8 mouse cellular contexts compared by ENCODE assay signal in genomic region chr8:84871376-84872308, GRCm38 (mm10). TPM values are rescaled to one million over a fixed set of nuclear protein-coding genes. Genes with fewer than 3 reads are reported as not detected.
DNase-seq lines count a peak whose midpoint lies in the region; ATAC-seq and TF ChIP-seq lines count a peak whose summit lies in the region.

Syce2 (plus strand) TSS chr8:84872111.

- peak; percentile 52 for DNase-seq in G1E (ENCODE audit: low spot score)
- DNase-seq in c-Kit-negative CD71-positive TER-119-positive erythroid progenitor cells, embryonic 14.5 days (ENCODE audit: low read depth, low spot score) = peak; percentile 68
- peak; percentile 76 for DNase-seq in forebrain, embryonic 10.5 days (ENCODE audit: extremely low spot score, low spot score)
- peak; percentile 26 for DNase-seq in heart, postnatal 25 days (ENCODE audit: low spot score)
- DNase-seq in large intestine, adult 2 months (ENCODE audit: low read depth, low spot score) = peak; percentile 24
- peak; percentile 76 to 87 for DNase-seq in thymus, postnatal 10 days (ENCODE audit: low spot score in 2 of 2)

- H3K4me1 ChIP-seq in G1E (ENCODE audit: insufficient read depth, low read depth, low read length) = peaks cover 69% of the 10 kb centered on the region
- H3K4me1 ChIP-seq in forebrain, embryonic 10.5 days = peaks cover 20% of the 10 kb centered on the region
- peaks cover 11% of the 10 kb centered on the region for H3K4me1 ChIP-seq in lung, embryonic 16.5 days (replicated peaks; ENCODE audit: control insufficient read depth, insufficient read depth, low read length)
- H3K4me1 ChIP-seq in olfactory bulb, adult 2 months (ENCODE audit: control insufficient read depth, insufficient read depth, low read length) = peaks cover 12% of the 10 kb centered on the region

- peak within 1 kb of the TSS; percentile 99 for H3K4me2 ChIP-seq in lung, embryonic 16.5 days (ENCODE audit: low read depth, low read length)

- peak; percentile 30; the same call in 1 of the 2 replicates for ATAC-seq in G1E (ENCODE audit: extremely low read depth, insufficient number of reproducible peaks, low FRiP score, poor library complexity, severe bottlenecking)
- peak; percentile 83 for ATAC-seq in lung, embryonic 16.5 days (ENCODE audit: low read depth)

- no peaks in the 10 kb centered on the region for H3K27me3 ChIP-seq in G1E (ENCODE audit: insufficient read depth, low read length)
- peaks cover 19% of the 10 kb centered on the region for H3K27me3 ChIP-seq in forebrain, embryonic 10.5 days (ENCODE audit: poor library complexity, severe bottlenecking)
- H3K27me3 ChIP-seq in lung, embryonic 16.5 days (ENCODE audit: control insufficient read depth, insufficient read depth, low read depth, low read length) = no peaks in the 10 kb centered on the region

- H3K4me3 ChIP-seq in G1E (ENCODE audit: low read depth, low read length) = peak within 1 kb of the TSS; percentile 73
- peak within 1 kb of the TSS; percentile 57 for H3K4me3 ChIP-seq in forebrain, embryonic 10.5 days
- peak within 1 kb of the TSS; percentile 57 for H3K4me3 ChIP-seq in lung, embryonic 16.5 days (ENCODE audit: low read length)
- peak within 1 kb of the TSS; percentile 51 for H3K4me3 ChIP-seq in olfactory bulb, adult 2 months (ENCODE audit: insufficient read depth, low read depth, low read length)

- no peak for TF ChIP-seq CTCF in G1E (IDR thresholded peaks at IDR 0.05; ENCODE audit: low read depth, low read length)
- TF ChIP-seq CTCF in olfactory bulb, adult 2 months (IDR thresholded peaks at IDR 0.05; ENCODE audit: insufficient read depth, low read depth, low read length) = no peak

- intact Hi-C loops in heart, postnatal 25 days (cut with DNase I) = no loop called here

- no peaks in the 10 kb centered on the region for H3K9me3 ChIP-seq in G1E (replicated peaks)
- H3K9me3 ChIP-seq in forebrain, embryonic 10.5 days = no peaks in the 10 kb centered on the region
- H3K9me3 ChIP-seq in lung, embryonic 16.5 days (ENCODE audit: control insufficient read depth, low read length) = no peaks in the 10 kb centered on the region

- H3K27ac ChIP-seq in forebrain, embryonic 10.5 days = peak within 1 kb of the TSS; percentile 81
- no peak within 1 kb of the TSS for H3K27ac ChIP-seq in lung, embryonic 16.5 days (ENCODE audit: low read length)
- no peak within 1 kb of the TSS for H3K27ac ChIP-seq in olfactory bulb, adult 2 months (ENCODE audit: insufficient read depth, low read depth, low read length)

- H3K36me3 ChIP-seq in G1E (replicated peaks) = peaks cover 79% of the 10 kb centered on the region
- H3K36me3 ChIP-seq in forebrain, embryonic 10.5 days (replicated peaks) = peaks cover 35% of the 10 kb centered on the region
- H3K36me3 ChIP-seq in lung, embryonic 16.5 days (ENCODE audit: control insufficient read depth, insufficient read depth, low read length) = peaks cover 18% of the 10 kb centered on the region

- no peak for TF ChIP-seq POLR2A in olfactory bulb, adult 2 months (IDR thresholded peaks at IDR 0.05; ENCODE audit: insufficient read depth, low read depth, low read length)

- peak within 1 kb of the TSS; percentile 75 for H3K9ac ChIP-seq in lung, embryonic 16.5 days (ENCODE audit: low read length)

- whole genome bisulfite sequencing in forebrain, embryonic 10.5 days = 16% methylated on average over 46 of the region's 46 CpGs
- WGBS in large intestine, adult 2 months = 6% methylated on average over 43 of the region's 46 CpGs
- WGBS in lung, embryonic 16.5 days = 12% methylated on average over 41 of the region's 46 CpGs
- WGBS in olfactory bulb, adult 2 months = 11% methylated on average over 46 of the region's 46 CpGs

RNA-seq across cellular contexts. Expression of gene Syce2, which starts in this region (rescaled TPM):
- total RNA-seq in G1E (2014; fragmentation: Nextera tagmentation) (370 and 371 TPM in 2 replicates), G1E (2017) (319 and 358 TPM in 2 replicates)
- 261 and 336 TPM in 2 replicates for polyA plus RNA-seq in G1E (2012)
- 91.1 and 92.7 TPM in 2 replicates for polyA plus RNA-seq in forebrain, embryonic 10.5 days (2016; fragmentation: Nextera tagmentation; extraction: Ambion mirVana)
- 1 to 10 TPM; 2.3 to 3.0 TPM for total RNA-seq in heart, postnatal 25 days (2021)
- polyA plus RNA-seq in large intestine, adult 2 months (2012; rRNA removed) = 3.5 and 5.5 TPM in 2 replicates
- 58.7 and 59.6 TPM in 2 replicates for polyA plus RNA-seq in lung, embryonic 16.5 days (2015; fragmentation: Nextera tagmentation; extraction: Ambion mirVana)
- polyA plus RNA-seq in olfactory bulb, adult 2 months (2012; ENCODE audit: insufficient read depth, insufficient read length, low replicate concordance, missing spikeins) = not detected in 2 replicates

Comparison
In these comparisons a context has a peak if more than half of its experiments do, and no peak if none do; other contexts are left out.
1. RNA of gene Syce2 (total RNA-seq): 319 to 371 TPM in G1E; 2.3 to 3.0 TPM in heart, postnatal 25 days; every median in the first group is over 10 times any median in the second.
2. DNase-seq: peak in every context shown above with its lines; median percentile 82 in thymus, postnatal 10 days; 76 in forebrain, embryonic 10.5 days; 68 in c-Kit-negative CD71-positive TER-119-positive erythroid progenitor cells, embryonic 14.5 days; 52 in G1E; 26 in heart, postnatal 25 days; 24 in large intestine, adult 2 months.
3. Peak in every context shown above with its lines, with median percentiles within 50 percentile points of each other: H3K4me3 ChIP-seq.